Mouse (Mus musculus): ENCODE measurements at regions not wholly inside any gene's neighbourhood (a gene's known extent, or its start where the extent isn't known, plus 50 kb on each side); places are given as distances from the start of the nearest gene placed in this dataset.
A peak's percentile ranks its signal among the peaks of the same experiment; 100 is the strongest.

DNA sequence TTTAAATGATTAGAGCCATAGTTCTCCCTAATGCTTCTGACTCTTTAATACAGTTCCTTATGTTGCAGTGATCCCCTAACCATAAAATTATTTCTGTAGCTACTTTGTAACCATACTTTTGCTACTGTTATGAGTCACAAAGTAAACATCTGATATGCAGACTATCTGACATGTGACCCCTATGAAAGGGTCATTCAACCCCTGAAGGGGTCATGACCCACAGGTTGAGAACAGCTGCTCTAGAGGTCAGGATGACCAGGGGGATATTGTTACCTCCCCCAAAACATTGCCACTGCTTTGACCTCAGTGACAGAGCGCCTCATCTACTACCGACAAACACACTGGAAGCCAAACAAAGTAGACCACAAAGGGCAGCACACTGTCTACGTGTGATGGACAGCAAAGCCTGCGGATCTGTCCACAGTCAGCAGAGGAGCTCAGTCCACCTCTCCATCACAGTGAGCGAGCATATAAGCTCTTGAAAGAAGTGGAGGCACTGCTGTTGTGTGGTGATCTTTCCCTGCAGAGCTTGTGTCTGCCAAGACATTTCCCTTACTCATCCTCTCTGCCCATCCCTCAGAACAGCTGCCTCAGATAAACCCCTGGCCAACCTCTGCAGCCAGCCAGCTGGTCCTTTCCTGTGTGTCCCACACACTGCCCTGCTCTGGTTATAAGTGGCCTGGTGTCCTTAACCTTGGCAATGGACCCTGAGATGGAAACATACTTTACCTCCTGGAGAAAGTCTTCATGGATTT is 136.0 kb downstream of the Ets2 start:
- no peak overlapping the region for H3K9ac ChIP-seq
- 86% methylated on average over 5 of the region's 5 CpGs for WGBS
- no peaks in the 10 kb centered on the region for H3K9me3 ChIP-seq
- peak overlapping the region; percentile 8; the same call in 1 of the 2 replicates for H3K27ac ChIP-seq
- H3K4me2 ChIP-seq: no peak overlapping the region
- no peaks in the 10 kb centered on the region for H3K36me3 ChIP-seq
- no peak for ATAC-seq (ENCODE audit: insufficient number of reproducible peaks, low FRiP score, low TSS enrichment, low read depth)
- no peak overlapping the region for H3K4me3 ChIP-seq
- H3K4me1 ChIP-seq: peaks cover 24% of the 10 kb centered on the region
- H3K27me3 ChIP-seq: no peaks in the 10 kb centered on the region

DNA sequence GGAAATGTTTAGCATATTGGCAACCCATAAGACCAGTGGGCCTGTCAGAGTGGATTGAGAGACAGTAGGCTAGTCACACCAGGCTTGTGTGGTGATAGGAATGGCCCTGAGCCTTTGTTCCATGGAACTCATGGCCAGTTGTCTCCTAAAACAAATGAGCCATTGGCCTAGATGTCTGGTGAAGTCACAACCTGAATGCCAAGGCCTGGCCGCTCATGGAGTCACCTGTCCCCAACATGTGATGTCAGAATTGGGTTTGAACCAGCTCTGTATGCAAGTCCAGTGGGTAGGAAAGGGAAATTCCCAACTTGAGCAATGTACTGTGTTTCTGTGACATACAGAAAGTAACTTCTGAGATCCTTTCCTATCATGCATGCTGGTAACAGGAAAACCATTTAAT is 134.1 kb downstream of the Ets2 start:
- H3K27me3 ChIP-seq: no peaks in the 10 kb centered on the region
- no peak overlapping the region for H3K4me2 ChIP-seq
- H3K27ac ChIP-seq: no peak overlapping the region
- H3K4me3 ChIP-seq: no peak overlapping the region
- no peak overlapping the region for H3K9ac ChIP-seq
- peaks cover 39% of the 10 kb centered on the region for H3K4me1 ChIP-seq
- ATAC-seq (ENCODE audit: insufficient number of reproducible peaks, low FRiP score, low TSS enrichment, low read depth): no peak
- WGBS: 97% methylated on average over 1 of the region's 1 CpGs
- no peaks in the 10 kb centered on the region for H3K36me3 ChIP-seq
- H3K9me3 ChIP-seq: no peaks in the 10 kb centered on the region

DNA sequence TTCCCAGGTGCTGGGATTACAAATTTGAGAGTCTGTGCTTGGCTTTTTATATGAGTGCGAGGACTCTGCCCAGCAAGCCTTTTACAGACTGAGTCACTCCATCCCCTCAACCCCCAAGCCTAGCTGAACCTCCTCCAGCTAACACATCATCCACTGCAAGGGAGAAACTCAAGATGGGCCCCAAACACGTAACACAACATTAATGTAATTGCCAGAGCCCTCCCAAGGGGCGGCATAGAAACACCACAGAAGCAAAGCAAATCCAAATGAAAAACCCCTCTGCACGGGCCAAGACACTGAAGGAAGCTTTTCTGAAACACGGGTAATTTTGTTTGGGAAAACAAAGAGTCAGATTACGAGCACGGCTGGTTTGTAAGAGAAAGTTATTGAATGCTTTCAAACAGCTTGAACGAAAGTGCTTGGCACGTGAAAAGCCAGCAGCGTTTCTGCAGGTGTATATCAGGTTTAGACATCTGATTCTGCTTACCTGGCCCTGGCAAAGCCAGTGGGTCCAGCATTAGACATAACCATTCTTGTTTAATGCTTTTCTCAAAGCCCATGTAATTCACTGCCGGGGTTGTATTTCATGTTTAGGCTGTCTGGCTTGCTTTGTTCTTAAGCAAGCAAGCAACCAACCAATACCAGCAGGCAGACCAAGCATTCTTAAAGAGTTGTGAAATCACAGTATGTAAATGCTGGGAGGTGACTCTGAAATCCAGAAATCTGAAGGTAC is 132.8 kb downstream of the Ets2 start:
- peak; percentile 68 for ATAC-seq (ENCODE audit: insufficient number of reproducible peaks, low FRiP score, low TSS enrichment, low read depth)
- Histone ChIP-seq H3K4me2 (peak overlapping the region; percentile 0; the same call in 1 of the 2 replicates), H3K27ac (peak overlapping the region; percentile 69), H3K36me3 (no peaks in the 10 kb centered on the region), H3K4me3 (no peak overlapping the region), H3K4me1 (peaks cover 39% of the 10 kb centered on the region), H3K9me3 (no peaks in the 10 kb centered on the region), H3K9ac (no peak overlapping the region), H3K27me3 (no peaks in the 10 kb centered on the region)
- 14% methylated on average over 11 of the region's 11 CpGs for WGBS

DNA sequence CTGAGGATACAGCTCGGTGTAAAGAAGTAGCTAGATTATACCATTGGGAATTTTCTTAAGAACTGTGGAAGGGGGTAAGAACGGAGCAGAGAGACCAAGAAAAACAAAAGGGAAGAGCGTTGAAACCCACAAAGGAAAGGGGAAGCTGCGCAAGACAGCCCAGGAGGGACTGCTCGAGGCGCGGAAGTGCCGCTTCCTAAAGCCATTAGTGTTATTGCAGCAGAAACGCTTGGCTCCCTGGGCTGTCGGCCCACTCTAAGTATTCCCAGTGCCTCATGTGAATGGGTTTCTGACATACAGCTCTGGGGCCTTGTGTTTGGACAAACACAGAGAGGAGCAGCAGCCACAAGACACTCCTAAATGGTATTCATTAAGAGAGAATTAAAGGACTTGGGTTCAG is 131.6 kb downstream of the Ets2 start:
- Histone ChIP-seq H3K4me3 (no peak overlapping the region), H3K4me1 (peaks cover 39% of the 10 kb centered on the region), H3K27ac (peak overlapping the region; percentile 69; the same call in 1 of the 2 replicates), H3K9ac (no peak overlapping the region), H3K4me2 (no peak overlapping the region), H3K9me3 (no peaks in the 10 kb centered on the region), H3K27me3 (no peaks in the 10 kb centered on the region), H3K36me3 (no peaks in the 10 kb centered on the region)
- ATAC-seq (ENCODE audit: insufficient number of reproducible peaks, low FRiP score, low TSS enrichment, low read depth): no peak
- 54% methylated on average over 10 of the region's 10 CpGs for WGBS

DNA sequence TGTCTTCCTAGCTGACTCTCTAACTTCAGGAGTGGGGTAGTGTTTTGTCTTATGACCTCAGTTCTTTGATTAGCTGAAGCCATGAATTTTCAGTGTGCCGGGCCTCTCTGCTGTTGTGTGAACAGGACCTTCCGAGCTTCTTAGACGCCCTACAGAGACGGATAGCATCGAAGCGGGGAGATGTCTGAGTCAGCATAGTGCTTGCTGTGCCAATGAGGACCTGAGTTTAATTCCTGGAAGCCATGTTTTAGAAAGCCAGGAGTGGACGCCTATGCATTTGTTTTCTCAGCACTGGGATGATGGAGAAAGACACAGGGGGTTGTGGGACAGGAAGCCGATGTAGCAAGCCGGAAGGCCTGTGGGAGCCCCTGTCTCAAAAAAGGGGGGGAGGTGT is 130.5 kb downstream of the Ets2 start:
- Histone ChIP-seq H3K4me3 (no peak overlapping the region), H3K27ac (peak overlapping the region; percentile 35), H3K36me3 (no peaks in the 10 kb centered on the region), H3K9me3 (no peaks in the 10 kb centered on the region), H3K9ac (no peak overlapping the region), H3K4me2 (no peak overlapping the region), H3K27me3 (no peaks in the 10 kb centered on the region), H3K4me1 (peaks cover 39% of the 10 kb centered on the region)
- no peak for ATAC-seq (ENCODE audit: insufficient number of reproducible peaks, low FRiP score, low TSS enrichment, low read depth)
- 63% methylated on average over 9 of the region's 9 CpGs for WGBS

DNA sequence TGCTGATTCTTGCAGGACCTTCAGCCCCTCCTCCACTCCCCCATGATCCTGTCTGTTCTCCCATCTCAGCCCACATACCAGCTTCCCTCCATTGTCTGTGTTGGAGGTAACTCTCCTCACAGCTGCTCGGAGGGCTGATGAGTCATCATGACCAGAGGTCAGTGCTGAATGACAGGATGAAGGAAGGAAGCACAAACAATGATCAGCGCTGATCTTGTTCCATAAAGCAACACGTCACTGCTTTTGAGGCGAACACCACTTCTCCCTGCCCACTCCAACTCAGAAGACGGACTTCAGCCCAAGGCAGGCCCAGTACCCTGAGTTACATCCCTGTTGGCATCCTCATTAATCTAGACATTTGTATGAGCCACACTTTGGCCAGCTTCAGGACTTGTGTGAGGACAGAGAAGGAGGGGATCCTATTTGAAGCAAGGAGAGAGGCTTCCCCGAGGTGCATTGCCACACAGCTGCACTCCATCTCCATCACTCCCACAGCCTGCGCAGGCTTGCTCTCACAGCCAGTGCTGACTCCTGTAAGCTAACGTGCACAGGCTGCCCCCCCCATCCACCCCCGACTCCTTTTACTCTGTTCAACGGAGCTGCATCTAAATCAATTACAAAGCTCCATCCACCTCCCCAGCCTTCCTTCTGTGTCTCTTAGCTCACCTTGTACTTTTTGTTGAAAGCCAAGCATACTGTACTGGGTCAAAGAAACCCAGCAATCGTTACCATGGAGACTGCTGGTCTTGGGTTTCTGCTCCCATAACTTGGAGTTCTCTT is 129.9 kb downstream of the Ets2 start:
- no peaks in the 10 kb centered on the region for H3K27me3 ChIP-seq
- no peak overlapping the region for H3K4me2 ChIP-seq
- H3K9ac ChIP-seq: no peak overlapping the region
- ATAC-seq (ENCODE audit: insufficient number of reproducible peaks, low FRiP score, low TSS enrichment, low read depth): 0 out of 2 replicates have a peak, but pooled peaks have one; percentile 17
- H3K36me3 ChIP-seq: no peaks in the 10 kb centered on the region
- H3K27ac ChIP-seq: peak overlapping the region; percentile 35
- H3K4me3 ChIP-seq: no peak overlapping the region
- no peaks in the 10 kb centered on the region for H3K9me3 ChIP-seq
- 44% methylated on average over 11 of the region's 11 CpGs for WGBS
- H3K4me1 ChIP-seq: peaks cover 39% of the 10 kb centered on the region

DNA sequence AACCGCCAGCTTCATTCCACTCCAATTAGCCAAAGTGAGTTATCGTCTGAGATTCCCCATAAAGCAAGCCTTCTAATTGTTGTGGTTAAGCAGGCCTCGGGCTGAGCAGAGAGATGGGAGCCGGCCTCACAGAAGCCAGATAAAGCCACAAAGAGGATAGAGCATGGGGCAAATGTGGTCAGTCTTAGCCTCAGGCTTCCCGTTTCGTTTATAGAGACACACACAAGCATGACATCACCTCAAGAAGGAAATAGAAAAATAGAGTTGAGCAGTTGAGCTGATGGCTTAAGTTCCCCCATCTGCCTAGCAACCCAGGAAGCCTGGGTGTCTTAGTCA is 125.5 kb downstream of the Ets2 start:
- Histone ChIP-seq H3K27ac (no peak overlapping the region), H3K4me1 (peaks cover 36% of the 10 kb centered on the region), H3K9ac (no peak overlapping the region), H3K9me3 (no peaks in the 10 kb centered on the region), H3K27me3 (no peaks in the 10 kb centered on the region), H3K4me3 (no peak overlapping the region), H3K36me3 (no peaks in the 10 kb centered on the region), H3K4me2 (no peak overlapping the region)
- 51% methylated on average over 6 of the region's 6 CpGs for whole genome bisulfite sequencing
- ATAC-seq (ENCODE audit: insufficient number of reproducible peaks, low FRiP score, low TSS enrichment, low read depth): no peak

DNA sequence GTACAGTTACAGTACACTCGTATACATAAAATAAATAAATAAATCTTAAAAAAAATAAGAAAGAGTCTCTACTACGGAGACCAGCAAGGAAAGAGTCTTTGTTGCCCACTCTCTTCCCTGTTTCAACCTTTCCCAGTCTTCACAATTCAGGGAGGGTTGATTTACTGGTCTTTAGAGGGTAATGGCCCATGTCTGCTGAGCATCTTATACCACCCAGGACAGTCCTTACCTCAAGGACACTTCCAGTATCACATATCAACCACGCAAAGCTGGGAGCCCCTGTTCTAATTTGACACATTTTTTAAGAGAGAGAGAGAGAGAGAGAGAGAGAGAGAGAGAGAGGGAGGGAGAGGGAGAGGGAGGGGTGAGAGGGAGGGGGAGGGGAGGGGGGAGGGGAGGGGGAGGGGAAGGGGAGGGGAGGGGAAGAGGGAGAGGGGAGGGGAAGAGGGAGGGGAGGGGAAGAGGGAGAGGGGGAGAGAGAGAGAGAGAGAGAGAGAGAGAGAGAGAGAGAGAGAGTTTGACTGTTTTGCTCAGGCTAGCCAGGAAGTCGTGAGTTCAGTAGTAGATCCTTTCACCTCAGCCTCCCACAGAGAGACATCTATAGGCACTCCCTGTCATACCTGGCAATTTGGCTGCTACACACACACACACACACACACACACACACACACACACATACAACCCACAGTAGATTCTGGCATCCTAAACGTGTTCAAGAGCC is 125.0 kb downstream of the Ets2 start:
- Histone ChIP-seq H3K4me2 (no peak overlapping the region), H3K4me1 (peaks cover 31% of the 10 kb centered on the region), H3K4me3 (no peak overlapping the region), H3K27me3 (no peaks in the 10 kb centered on the region), H3K36me3 (no peaks in the 10 kb centered on the region), H3K27ac (no peak overlapping the region), H3K9me3 (no peaks in the 10 kb centered on the region), H3K9ac (no peak overlapping the region)
- no peak for ATAC-seq (ENCODE audit: insufficient number of reproducible peaks, low FRiP score, low TSS enrichment, low read depth)
- WGBS: 61% methylated on average over 5 of the region's 5 CpGs

DNA sequence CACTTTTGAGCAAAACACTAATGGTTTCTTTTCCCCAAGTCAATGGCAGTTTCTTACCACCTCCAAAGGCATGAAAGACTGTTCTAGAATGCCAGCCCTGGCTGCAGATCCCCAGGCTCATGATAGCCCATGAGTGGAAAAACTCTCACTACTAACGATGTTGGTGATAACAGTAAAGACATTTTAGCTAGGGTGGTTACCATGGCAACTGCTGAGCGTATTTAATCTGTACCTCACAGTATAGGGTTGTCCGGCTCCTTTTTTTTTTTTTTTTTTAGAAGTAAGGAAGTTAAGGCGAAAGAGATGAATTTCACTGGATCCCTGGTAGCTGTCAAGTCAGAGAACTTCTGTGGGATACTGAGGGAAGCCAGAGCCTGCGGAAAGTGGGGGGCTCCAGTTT is 123.8 kb downstream of the Ets2 start:
- no peaks in the 10 kb centered on the region for H3K36me3 ChIP-seq
- WGBS: 42% methylated on average over 5 of the region's 5 CpGs
- H3K4me3 ChIP-seq: no peak overlapping the region
- H3K27me3 ChIP-seq: no peaks in the 10 kb centered on the region
- ATAC-seq (ENCODE audit: insufficient number of reproducible peaks, low FRiP score, low TSS enrichment, low read depth): no peak
- no peaks in the 10 kb centered on the region for H3K9me3 ChIP-seq
- no peak overlapping the region for H3K9ac ChIP-seq
- no peak overlapping the region for H3K27ac ChIP-seq
- H3K4me2 ChIP-seq: no peak overlapping the region
- peaks cover 26% of the 10 kb centered on the region for H3K4me1 ChIP-seq

DNA sequence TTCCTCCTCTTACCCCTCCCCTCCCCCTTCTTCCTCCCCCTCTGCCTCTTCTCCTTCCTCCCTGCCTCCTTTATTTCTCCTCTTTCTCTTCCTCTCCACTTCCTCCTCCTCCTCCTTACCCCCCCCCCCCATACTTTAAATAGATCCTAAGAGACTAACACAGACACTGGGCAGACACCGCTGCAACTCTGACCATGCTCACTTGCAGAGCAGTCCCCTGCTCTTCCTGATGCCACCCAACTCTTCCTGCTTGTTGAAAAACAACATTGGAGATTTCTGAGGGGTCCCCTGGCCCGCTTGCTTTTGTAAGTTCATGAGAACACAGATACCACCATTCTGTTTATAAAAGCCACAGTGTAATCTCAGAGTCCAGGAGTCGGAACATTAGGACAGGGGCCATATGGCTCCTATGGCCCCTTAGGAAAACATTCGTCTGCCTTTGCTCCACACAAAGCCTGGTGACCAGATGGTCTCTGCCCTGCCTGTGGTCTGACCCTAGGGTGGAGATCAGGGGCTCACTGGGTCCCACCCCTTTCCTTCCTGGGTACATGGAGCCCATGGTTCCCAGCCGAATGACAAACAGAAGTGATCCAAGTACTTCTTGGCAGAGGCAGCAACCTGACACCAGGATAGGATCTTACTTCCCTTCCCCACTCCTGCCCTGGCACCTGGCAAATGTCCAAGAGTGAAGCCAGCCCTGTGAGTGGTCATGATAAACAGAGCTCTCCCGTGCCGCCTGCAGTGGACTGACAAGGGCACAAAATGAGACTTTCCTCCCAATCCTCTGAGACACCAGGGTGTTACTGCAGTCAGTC is 123.1 kb downstream of the Ets2 start:
- no peak overlapping the region for H3K4me2 ChIP-seq
- H3K9me3 ChIP-seq: no peaks in the 10 kb centered on the region
- no peak overlapping the region for H3K4me3 ChIP-seq
- H3K4me1 ChIP-seq: peaks cover 26% of the 10 kb centered on the region
- H3K9ac ChIP-seq: no peak overlapping the region
- ATAC-seq (ENCODE audit: insufficient number of reproducible peaks, low FRiP score, low TSS enrichment, low read depth): no peak
- 24% methylated on average over 7 of the region's 7 CpGs for WGBS
- peak overlapping the region; percentile 79 for H3K27ac ChIP-seq
- no peaks in the 10 kb centered on the region for H3K27me3 ChIP-seq
- no peaks in the 10 kb centered on the region for H3K36me3 ChIP-seq

DNA sequence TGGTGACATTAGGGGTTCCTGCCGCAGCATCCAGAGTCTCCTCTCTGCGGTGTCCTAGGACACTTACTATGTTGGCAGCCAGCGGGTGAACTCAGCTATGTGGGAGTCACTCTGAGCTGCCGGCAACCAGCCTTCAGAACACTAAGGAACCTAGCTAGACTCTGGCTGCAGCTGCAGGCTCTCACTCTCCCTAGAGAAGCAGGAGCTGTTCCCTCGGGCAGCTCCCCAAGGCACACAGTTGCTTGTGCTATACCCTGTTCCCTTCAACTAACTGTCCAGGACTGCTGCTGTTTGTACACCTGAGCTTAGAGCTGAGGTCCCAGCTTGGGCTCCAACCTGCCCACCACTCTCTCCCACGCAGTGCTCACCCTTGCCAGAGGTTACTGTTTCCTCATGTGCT is 121.9 kb downstream of the Ets2 start:
- 42% methylated on average over 6 of the region's 6 CpGs for WGBS

More for the DNA sequence above, 121.9 kb downstream of the Ets2 start:
- H3K4me3 ChIP-seq: no peak overlapping the region
- H3K4me2 ChIP-seq: no peak overlapping the region
- no peak overlapping the region for H3K9ac ChIP-seq
- peaks cover 26% of the 10 kb centered on the region for H3K4me1 ChIP-seq
- H3K27ac ChIP-seq: peak overlapping the region; percentile 77
- no peaks in the 10 kb centered on the region for H3K36me3 ChIP-seq
- ATAC-seq (ENCODE audit: insufficient number of reproducible peaks, low FRiP score, low TSS enrichment, low read depth): no peak
- no peaks in the 10 kb centered on the region for H3K9me3 ChIP-seq
- no peaks in the 10 kb centered on the region for H3K27me3 ChIP-seq

Measured in limb, embryonic 15.5 days (tissue).